Mouse (Mus musculus): Measurements from ENCODE around the gene Tmprss11c. TPM values are rescaled to one million over a fixed set of nuclear protein-coding genes. Genes with fewer than 3 reads are reported as not detected.
"Not testable (repeated sequence)": the region's sequence is repeated elsewhere in the genome, so short reads cannot be mapped to it uniquely, and the experiment has no call there.

The Tmprss11c gene
- polyA plus RNA-seq (2016; fragmentation: Nextera tagmentation; extraction: Ambion mirVana), result not detected in 2 replicates

GRCm38 (mm10) chr5:86289208-86289607, at the start of gene Tmprss11c:
Tmprss11c (minus strand) TSS chr5:86289308.
- 73% methylated on average over 4 of the region's 4 CpGs for WGBS
- H3K9me3 ChIP-seq (replicated peaks), result no peaks in the 10 kb centered on the region
- H3K4me2 ChIP-seq, result no peak within 1 kb of the TSS
- no peak within 1 kb of the TSS for H3K9ac ChIP-seq
- no peak for ATAC-seq (ENCODE audit: insufficient number of reproducible peaks, low FRiP score)
- no peaks in the 10 kb centered on the region for H3K27me3 ChIP-seq (replicated peaks)
- no peak within 1 kb of the TSS for H3K4me3 ChIP-seq
- no peaks in the 10 kb centered on the region for H3K36me3 ChIP-seq
- no peaks in the 10 kb centered on the region for H3K4me1 ChIP-seq (replicated peaks)
- no peak within 1 kb of the TSS for H3K27ac ChIP-seq (ENCODE audit: poor library complexity, severe bottlenecking)

GRCm38 (mm10) chr5:86318018-86318956, 29.2 kb upstream of the Tmprss11c start:
- not testable (repeated sequence) for H3K27ac ChIP-seq (ENCODE audit: poor library complexity, severe bottlenecking); H3K27me3 ChIP-seq (replicated peaks); H3K9me3 ChIP-seq (replicated peaks); H3K36me3 ChIP-seq; H3K4me1 ChIP-seq (replicated peaks); ATAC-seq (ENCODE audit: insufficient number of reproducible peaks, low FRiP score)
- WGBS, result 41% methylated on average over 28 of the region's 30 CpGs
- H3K4me2 ChIP-seq, result peak overlapping the region; percentile 55
- peak overlapping the region; percentile 39 for H3K4me3 ChIP-seq
- H3K9ac ChIP-seq, result 0 out of 2 replicates have a peak overlapping the region, but pooled peaks have one; percentile 41

- no peaks in the 10 kb centered on the region for H3K27me3 ChIP-seq (replicated peaks)
- no peak for ATAC-seq (ENCODE audit: insufficient number of reproducible peaks, low FRiP score)
- no peak overlapping the region for H3K4me2 ChIP-seq
- no peak overlapping the region for H3K4me3 ChIP-seq
- H3K4me1 ChIP-seq (replicated peaks), result no peaks in the 10 kb centered on the region
- no peak overlapping the region for H3K27ac ChIP-seq (ENCODE audit: poor library complexity, severe bottlenecking)
- H3K9me3 ChIP-seq (replicated peaks), result no peaks in the 10 kb centered on the region
- H3K36me3 ChIP-seq, result no peaks in the 10 kb centered on the region
- H3K9ac ChIP-seq, result no peak overlapping the region
- 47% methylated on average over 5 of the region's 5 CpGs for WGBS
Observed at GRCm38 (mm10) chr5:86306116-86306515, 17.0 kb upstream of the Tmprss11c start.

GRCm38 (mm10) chr5:86303877-86304276, 14.8 kb upstream of the Tmprss11c start:
- no peak for ATAC-seq (ENCODE audit: insufficient number of reproducible peaks, low FRiP score)
- no peaks in the 10 kb centered on the region for H3K27me3 ChIP-seq (replicated peaks)
- no peaks in the 10 kb centered on the region for H3K4me1 ChIP-seq (replicated peaks)
- no peak overlapping the region for H3K4me3 ChIP-seq
- H3K27ac ChIP-seq (ENCODE audit: poor library complexity, severe bottlenecking), result no peak overlapping the region
- 79% methylated on average over 8 of the region's 8 CpGs for WGBS
- no peak overlapping the region for H3K4me2 ChIP-seq
- no peaks in the 10 kb centered on the region for H3K9me3 ChIP-seq (replicated peaks)
- no peak overlapping the region for H3K9ac ChIP-seq
- H3K36me3 ChIP-seq, result no peaks in the 10 kb centered on the region

GRCm38 (mm10) chr5:86246559-86246958, 42.5 kb downstream of the Tmprss11c start:
- no peaks in the 10 kb centered on the region for H3K4me1 ChIP-seq (replicated peaks)
- H3K36me3 ChIP-seq, result no peaks in the 10 kb centered on the region
- H3K4me3 ChIP-seq, result no peak overlapping the region
- no peak overlapping the region for H3K4me2 ChIP-seq
- ATAC-seq (ENCODE audit: insufficient number of reproducible peaks, low FRiP score), result no peak
- H3K9ac ChIP-seq, result no peak overlapping the region
- no peaks in the 10 kb centered on the region for H3K27me3 ChIP-seq (replicated peaks)
- H3K27ac ChIP-seq (ENCODE audit: poor library complexity, severe bottlenecking), result no peak overlapping the region
- no peaks in the 10 kb centered on the region for H3K9me3 ChIP-seq (replicated peaks)
- 86% methylated on average over 11 of the region's 11 CpGs for WGBS

- no peak for ATAC-seq (ENCODE audit: insufficient number of reproducible peaks, low FRiP score)
- WGBS, result 53% methylated on average over 1 of the region's 1 CpGs
- H3K36me3 ChIP-seq, result no peaks in the 10 kb centered on the region
- H3K9ac ChIP-seq, result no peak overlapping the region
- H3K4me2 ChIP-seq, result no peak overlapping the region
- H3K27me3 ChIP-seq (replicated peaks), result no peaks in the 10 kb centered on the region
- H3K4me1 ChIP-seq (replicated peaks), result no peaks in the 10 kb centered on the region
- no peak overlapping the region for H3K4me3 ChIP-seq
- no peak overlapping the region for H3K27ac ChIP-seq (ENCODE audit: poor library complexity, severe bottlenecking)
- no peaks in the 10 kb centered on the region for H3K9me3 ChIP-seq (replicated peaks)
Observed at GRCm38 (mm10) chr5:86244880-86245279, 44.2 kb downstream of the Tmprss11c start.

- 88% methylated on average over 3 of the region's 3 CpGs for WGBS
- Histone ChIP-seq H3K9ac (no peak overlapping the region), H3K36me3 (no peaks in the 10 kb centered on the region), H3K9me3 (replicated peaks) (no peaks in the 10 kb centered on the region), H3K4me2 (no peak overlapping the region), H3K27me3 (replicated peaks) (no peaks in the 10 kb centered on the region), H3K4me3 (no peak overlapping the region), H3K27ac (ENCODE audit: poor library complexity, severe bottlenecking) (no peak overlapping the region), H3K4me1 (replicated peaks) (no peaks in the 10 kb centered on the region)
- no peak for ATAC-seq (ENCODE audit: insufficient number of reproducible peaks, low FRiP score)
Observed at GRCm38 (mm10) chr5:86244275-86244674, 44.8 kb downstream of the Tmprss11c start.

GRCm38 (mm10) chr5:86227156-86227853, 61.8 kb downstream of the Tmprss11c start:
- no peak overlapping the region for H3K4me3 ChIP-seq
- H3K9ac ChIP-seq, result no peak overlapping the region
- H3K4me2 ChIP-seq, result no peak overlapping the region
- no peak overlapping the region for H3K27ac ChIP-seq (ENCODE audit: poor library complexity, severe bottlenecking)
- ATAC-seq (ENCODE audit: insufficient number of reproducible peaks, low FRiP score), result no peak
- no peaks in the 10 kb centered on the region for H3K9me3 ChIP-seq (replicated peaks)
- no peaks in the 10 kb centered on the region for H3K36me3 ChIP-seq
- H3K27me3 ChIP-seq (replicated peaks), result no peaks in the 10 kb centered on the region
- WGBS, result 72% methylated on average over 5 of the region's 5 CpGs
- no peaks in the 10 kb centered on the region for H3K4me1 ChIP-seq (replicated peaks)

- H3K9ac ChIP-seq, result no peak within 1 kb of the TSS
- no peaks in the 10 kb centered on the region for H3K4me1 ChIP-seq (replicated peaks)
- H3K36me3 ChIP-seq, result no peaks in the 10 kb centered on the region
- no peak within 1 kb of the TSS for H3K4me3 ChIP-seq
- no peaks in the 10 kb centered on the region for H3K9me3 ChIP-seq (replicated peaks)
- no peaks in the 10 kb centered on the region for H3K27me3 ChIP-seq (replicated peaks)
- no peak within 1 kb of the TSS for H3K27ac ChIP-seq (ENCODE audit: poor library complexity, severe bottlenecking)
- ATAC-seq (ENCODE audit: insufficient number of reproducible peaks, low FRiP score), result no peak
- WGBS, result 80% methylated on average over 10 of the region's 10 CpGs
- no peak within 1 kb of the TSS for H3K4me2 ChIP-seq
Observed at GRCm38 (mm10) chr5:86197801-86198200, 91.3 kb downstream of the Tmprss11c start, which contains the start of gene Gnrhr. Gnrhr (minus strand) TSS chr5:86197901.

GRCm38 (mm10) chr5:86191356-86191755, 97.8 kb downstream of the Tmprss11c start:
- Histone ChIP-seq H3K27me3 (replicated peaks) (no peaks in the 10 kb centered on the region), H3K36me3 (no peaks in the 10 kb centered on the region), H3K4me2 (no peak overlapping the region), H3K4me3 (no peak overlapping the region), H3K9ac (no peak overlapping the region), H3K27ac (ENCODE audit: poor library complexity, severe bottlenecking) (no peak overlapping the region), H3K4me1 (replicated peaks) (no peaks in the 10 kb centered on the region), H3K9me3 (replicated peaks) (no peaks in the 10 kb centered on the region)
- WGBS, result 10% methylated on average over 4 of the region's 4 CpGs
- ATAC-seq (ENCODE audit: insufficient number of reproducible peaks, low FRiP score), result no peak

GRCm38 (mm10) chr5:86190770-86191169, 98.3 kb downstream of the Tmprss11c start:
- Histone ChIP-seq H3K4me1 (replicated peaks) (no peaks in the 10 kb centered on the region), H3K36me3 (no peaks in the 10 kb centered on the region), H3K4me2 (no peak overlapping the region), H3K4me3 (no peak overlapping the region), H3K9me3 (replicated peaks) (no peaks in the 10 kb centered on the region), H3K27ac (ENCODE audit: poor library complexity, severe bottlenecking) (no peak overlapping the region), H3K27me3 (replicated peaks) (no peaks in the 10 kb centered on the region), H3K9ac (no peak overlapping the region)
- ATAC-seq (ENCODE audit: insufficient number of reproducible peaks, low FRiP score), result no peak
- WGBS, result 19% methylated on average over 5 of the region's 5 CpGs
